Comparison of ENCODE assay signal across 21 mouse cellular contexts in the genomic region with DNA sequence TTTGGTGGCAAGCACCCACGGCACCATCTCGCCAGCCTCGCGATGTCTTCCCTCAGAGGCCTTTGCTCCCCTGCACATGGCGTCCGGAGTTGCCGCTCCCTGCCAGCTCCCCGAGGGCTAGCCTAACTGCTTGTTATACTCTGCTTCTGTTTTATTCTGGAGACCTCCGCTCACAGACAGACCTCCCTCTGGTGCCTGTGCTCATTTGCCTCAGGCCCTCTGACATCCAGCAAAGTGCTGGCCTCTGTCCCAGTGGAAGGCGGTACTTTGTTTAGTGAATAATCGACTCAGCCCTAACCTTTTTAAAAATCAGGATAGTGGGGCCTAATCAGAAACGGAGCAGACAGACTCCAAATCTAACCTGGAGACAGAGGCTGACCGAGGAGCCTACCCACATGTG. TPM values are rescaled to one million over a fixed set of nuclear protein-coding genes. Genes with fewer than 3 reads are reported as not detected.
DNase-seq lines count a peak whose midpoint lies in the region; ATAC-seq and TF ChIP-seq lines count a peak whose summit lies in the region.
"Had no signal": no experiment of that assay in that cellular context is flagged by ENCODE, and none has a peak within 500 bp of the region (broad histone marks: within the 10 kb centered on the region; RNA-seq: fewer than 3 reads in every experiment).

No protein-coding gene starts in this region.

- no peak overlapping the region for H3K27ac ChIP-seq in forebrain, embryonic 16.5 days (ENCODE audit: low read length)
- H3K27ac ChIP-seq in forebrain, embryonic 10.5 days: no peak overlapping the region
- no peak overlapping the region for H3K27ac ChIP-seq in midbrain, embryonic 14.5 days (replicated peaks; ENCODE audit: low read depth, low read length)
- H3K27ac ChIP-seq in midbrain, embryonic 11.5 days (ENCODE audit: low read depth, low read length): no peak overlapping the region
- H3K27ac ChIP-seq in intestine, postnatal 0 days (ENCODE audit: low read depth, low read length): no peak overlapping the region
- H3K27ac ChIP-seq: gastrocnemius, adult 2 months; heart, embryonic 15.5 days; hindbrain, embryonic 15.5 days; left cerebral cortex, adult 2 months; limb, embryonic 10.5 days; liver, embryonic 15.5 days; midbrain, embryonic 13.5 days; neural tube, embryonic 12.5 days had no signal

- WGBS in forebrain, embryonic 16.5 days: 55% methylated on average over 13 of the region's 13 CpGs
- 96% methylated on average over 13 of the region's 13 CpGs for WGBS in forebrain, embryonic 10.5 days
- 89% methylated on average over 13 of the region's 13 CpGs for WGBS in midbrain, embryonic 14.5 days
- WGBS in midbrain, embryonic 11.5 days: 93% methylated on average over 13 of the region's 13 CpGs
- 89% methylated on average over 13 of the region's 13 CpGs for WGBS in intestine, postnatal 0 days

- ATAC-seq in forebrain, embryonic 16.5 days: peak; percentile 47; the same call in 1 of the 2 replicates
- no peak for ATAC-seq in midbrain, embryonic 14.5 days (ENCODE audit: low FRiP score, low TSS enrichment)
- no peak for ATAC-seq in midbrain, embryonic 11.5 days (ENCODE audit: low FRiP score)
- no peak for ATAC-seq in intestine, postnatal 0 days
- ATAC-seq: intestine, embryonic 16.5 days; midbrain, embryonic 13.5 days; Patski had no signal

- DNase-seq in forebrain, embryonic 10.5 days (ENCODE audit: extremely low spot score, low spot score): no peak
- DNase-seq in kidney, adult 9 months: peak; percentile 46
- DNase-seq in kidney, postnatal 25 days: no peak
- DNase-seq in midbrain, embryonic 14.5 days: peak; percentile 15
- no peak for DNase-seq in midbrain, embryonic 11.5 days (ENCODE audit: low spot score, missing footprints)
- DNase-seq: adrenal gland, adult 2 months; gastrocnemius, adult 2 months; heart, postnatal 36 days; liver; right cerebral cortex, postnatal 25 days had no signal

- TF ChIP-seq CTCF in intestine, postnatal 0 days (IDR thresholded peaks at IDR 0.05; ENCODE audit: low read depth): no peak

- H3K27me3 ChIP-seq in forebrain, embryonic 16.5 days (replicated peaks; ENCODE audit: control insufficient read depth, insufficient read depth, low read length): no peaks in the 10 kb centered on the region
- H3K27me3 ChIP-seq in forebrain, embryonic 10.5 days (ENCODE audit: poor library complexity, severe bottlenecking): no peaks in the 10 kb centered on the region
- H3K27me3 ChIP-seq in midbrain, embryonic 14.5 days (ENCODE audit: control insufficient read depth, insufficient read depth, low read length): no peaks in the 10 kb centered on the region
- no peaks in the 10 kb centered on the region for H3K27me3 ChIP-seq in midbrain, embryonic 11.5 days (ENCODE audit: control insufficient read depth, insufficient read depth, low read length)
- H3K27me3 ChIP-seq in intestine, postnatal 0 days (replicated peaks; ENCODE audit: control insufficient read depth, insufficient read depth, low read length): no peaks in the 10 kb centered on the region
- H3K27me3 ChIP-seq: heart, embryonic 15.5 days; hindbrain, embryonic 15.5 days; liver, embryonic 15.5 days; midbrain, embryonic 13.5 days; neural tube, embryonic 12.5 days; Patski had no signal

- no peaks in the 10 kb centered on the region for H3K4me1 ChIP-seq in forebrain, embryonic 16.5 days (replicated peaks; ENCODE audit: control insufficient read depth, insufficient read depth, low read length)
- H3K4me1 ChIP-seq in forebrain, embryonic 10.5 days: no peaks in the 10 kb centered on the region
- no peaks in the 10 kb centered on the region for H3K4me1 ChIP-seq in midbrain, embryonic 14.5 days (ENCODE audit: control insufficient read depth, insufficient read depth, low read length)
- H3K4me1 ChIP-seq in midbrain, embryonic 11.5 days (ENCODE audit: control insufficient read depth, insufficient read depth, low read length): no peaks in the 10 kb centered on the region
- H3K4me1 ChIP-seq in intestine, postnatal 0 days (replicated peaks; ENCODE audit: control insufficient read depth, insufficient read depth, low read length): no peaks in the 10 kb centered on the region
- H3K4me1 ChIP-seq: hindbrain, embryonic 15.5 days; limb, embryonic 10.5 days; liver, embryonic 15.5 days; midbrain, embryonic 13.5 days; neural tube, embryonic 12.5 days had no signal

- H3K9me3 ChIP-seq in forebrain, embryonic 16.5 days (ENCODE audit: control insufficient read depth, low read length): no peaks in the 10 kb centered on the region
- H3K9me3 ChIP-seq in forebrain, embryonic 10.5 days: no peaks in the 10 kb centered on the region
- no peaks in the 10 kb centered on the region for H3K9me3 ChIP-seq in midbrain, embryonic 14.5 days (ENCODE audit: control insufficient read depth, low read length)
- no peaks in the 10 kb centered on the region for H3K9me3 ChIP-seq in midbrain, embryonic 11.5 days (ENCODE audit: control insufficient read depth, low read length)
- no peaks in the 10 kb centered on the region for H3K9me3 ChIP-seq in intestine, postnatal 0 days (ENCODE audit: control insufficient read depth)
- H3K9me3 ChIP-seq: heart, embryonic 15.5 days; hindbrain, embryonic 15.5 days; limb, embryonic 10.5 days; liver, embryonic 15.5 days; midbrain, embryonic 13.5 days; neural tube, embryonic 12.5 days had no signal

- peaks cover 53% of the 10 kb centered on the region for H3K36me3 ChIP-seq in forebrain, embryonic 16.5 days (ENCODE audit: control insufficient read depth, insufficient read depth)
- peaks cover 100% of the 10 kb centered on the region for H3K36me3 ChIP-seq in forebrain, embryonic 10.5 days (replicated peaks)
- H3K36me3 ChIP-seq in midbrain, embryonic 14.5 days (ENCODE audit: control insufficient read depth, insufficient read depth, low read length): peaks cover 97% of the 10 kb centered on the region
- H3K36me3 ChIP-seq in midbrain, embryonic 11.5 days (ENCODE audit: control insufficient read depth, insufficient read depth, low read length): peaks cover 44% of the 10 kb centered on the region
- H3K36me3 ChIP-seq in intestine, postnatal 0 days (ENCODE audit: control insufficient read depth, insufficient read depth): peaks cover 99% of the 10 kb centered on the region

- no peak overlapping the region for H3K9ac ChIP-seq in forebrain, embryonic 16.5 days (replicated peaks; ENCODE audit: low read depth, low read length)
- H3K9ac ChIP-seq in midbrain, embryonic 14.5 days (replicated peaks; ENCODE audit: low read length): no peak overlapping the region
- no peak overlapping the region for H3K9ac ChIP-seq in midbrain, embryonic 11.5 days (ENCODE audit: low read length)
- no peak overlapping the region for H3K9ac ChIP-seq in intestine, postnatal 0 days (ENCODE audit: low read depth, low read length)
- H3K9ac ChIP-seq: heart, embryonic 15.5 days; hindbrain, embryonic 15.5 days; liver, embryonic 15.5 days; midbrain, embryonic 13.5 days; neural tube, embryonic 12.5 days had no signal

- no peak overlapping the region for H3K4me3 ChIP-seq in forebrain, embryonic 16.5 days (replicated peaks; ENCODE audit: low read length)
- H3K4me3 ChIP-seq in forebrain, embryonic 10.5 days: no peak overlapping the region
- H3K4me3 ChIP-seq in midbrain, embryonic 14.5 days (replicated peaks; ENCODE audit: low read depth, low read length): no peak overlapping the region
- no peak overlapping the region for H3K4me3 ChIP-seq in midbrain, embryonic 11.5 days (ENCODE audit: low read depth, low read length)
- no peak overlapping the region for H3K4me3 ChIP-seq in intestine, postnatal 0 days (ENCODE audit: low read depth, low read length)
- H3K4me3 ChIP-seq: gastrocnemius, adult 2 months; heart, embryonic 15.5 days; hindbrain, embryonic 15.5 days; left cerebral cortex, adult 2 months; limb, embryonic 10.5 days; liver, embryonic 15.5 days; midbrain, embryonic 13.5 days; neural tube, embryonic 12.5 days had no signal

- no peak overlapping the region for H3K4me2 ChIP-seq in forebrain, embryonic 16.5 days (ENCODE audit: low read length)
- H3K4me2 ChIP-seq in midbrain, embryonic 14.5 days (ENCODE audit: low read length): no peak overlapping the region
- H3K4me2 ChIP-seq in midbrain, embryonic 11.5 days: no peak overlapping the region
- no peak overlapping the region for H3K4me2 ChIP-seq in intestine, postnatal 0 days (replicated peaks; ENCODE audit: low read depth)
- H3K4me2 ChIP-seq: heart, embryonic 15.5 days; hindbrain, embryonic 15.5 days; liver, embryonic 15.5 days; midbrain, embryonic 13.5 days; neural tube, embryonic 12.5 days had no signal

RNA-seq across cellular contexts. Expression of a gene that starts 50.9 kb away (rescaled TPM):
- 6.8 and 8.2 TPM in 2 replicates for polyA plus RNA-seq in forebrain, embryonic 16.5 days (2015; fragmentation: Nextera tagmentation; extraction: Ambion mirVana)
- polyA plus RNA-seq in forebrain, embryonic 10.5 days (2016; fragmentation: Nextera tagmentation; extraction: Ambion mirVana): 0.21 and 0.45 TPM in 2 replicates
- 5.3 and 8.9 TPM in 2 replicates for polyA plus RNA-seq in midbrain, embryonic 14.5 days (2014; fragmentation: Nextera tagmentation; extraction: Ambion mirVana)
- 0.22 TPM in 1 of 2 replicates, not detected in the other for polyA plus RNA-seq in midbrain, embryonic 11.5 days (2014; fragmentation: Nextera tagmentation; extraction: Ambion mirVana)
- 528 and 608 TPM in 2 replicates for polyA plus RNA-seq in intestine, postnatal 0 days (2015; fragmentation: Nextera tagmentation; extraction: Ambion mirVana)

RNA-seq across cellular contexts. Expression of a gene that starts 55.7 kb away (rescaled TPM):
- 33.6 and 39.9 TPM in 2 replicates for polyA plus RNA-seq in forebrain, embryonic 16.5 days (2015; fragmentation: Nextera tagmentation; extraction: Ambion mirVana)
- polyA plus RNA-seq in forebrain, embryonic 10.5 days (2016; fragmentation: Nextera tagmentation; extraction: Ambion mirVana): 30.1 and 30.3 TPM in 2 replicates
- polyA plus RNA-seq in midbrain, embryonic 14.5 days (2014; fragmentation: Nextera tagmentation; extraction: Ambion mirVana): 47.8 and 54.6 TPM in 2 replicates
- polyA plus RNA-seq in midbrain, embryonic 11.5 days (2014; fragmentation: Nextera tagmentation; extraction: Ambion mirVana): 28.1 and 28.2 TPM in 2 replicates
- 26.4 and 27.2 TPM in 2 replicates for polyA plus RNA-seq in intestine, postnatal 0 days (2015; fragmentation: Nextera tagmentation; extraction: Ambion mirVana)

Comparison
In these comparisons a context has a peak if more than half of its experiments do, and no peak if none do; other contexts are left out.
1. DNase-seq: peak in kidney, adult 9 months (single experiment) and midbrain, embryonic 14.5 days (single experiment); none in forebrain, embryonic 10.5 days (single experiment), kidney, postnatal 25 days (0 of 2) and midbrain, embryonic 11.5 days (single experiment).
2. RNA of a gene that starts 50.9 kb away (polyA plus RNA-seq): 528 to 608 TPM in intestine, postnatal 0 days; 6.8 to 8.2 TPM in forebrain, embryonic 16.5 days, 5.3 to 8.9 TPM in midbrain, embryonic 14.5 days, 0.21 to 0.45 TPM in forebrain, embryonic 10.5 days and 0.22 TPM in midbrain, embryonic 11.5 days; every median in the first group is over 10 times any median in the second.